Mouse (Mus musculus) lung, adult 2 months (tissue): ENCODE results near the gene Chic2.

Experiments
- CTCF ChIP-seq: fragments of 200-500 bp; IDR thresholded peaks from 2 replicates; pipeline ENCODE4 v1.5.1; 2011; ENCODE audit warnings: mild to moderate bottlenecking, low read length, control low read depth; ENCODE audit not compliant: insufficient read depth
- POLR2A ChIP-seq: fragments of 200-500 bp; IDR thresholded peaks from 2 replicates; pipeline ENCODE4 v1.6.1; 2011; ENCODE audit warnings: low read depth, mild to moderate bottlenecking, control low read depth, low read length, borderline replicate concordance; ENCODE audit errors: extremely low read depth

- TF ChIP-seq POLR2A = no peak
- TF ChIP-seq CTCF = no peak
Observed at GRCm38 (mm10) chr5:75073167-75073566, 28.6 kb upstream of the Chic2 start.
